8 mouse cellular contexts compared by ENCODE assay signal in the genomic region with DNA sequence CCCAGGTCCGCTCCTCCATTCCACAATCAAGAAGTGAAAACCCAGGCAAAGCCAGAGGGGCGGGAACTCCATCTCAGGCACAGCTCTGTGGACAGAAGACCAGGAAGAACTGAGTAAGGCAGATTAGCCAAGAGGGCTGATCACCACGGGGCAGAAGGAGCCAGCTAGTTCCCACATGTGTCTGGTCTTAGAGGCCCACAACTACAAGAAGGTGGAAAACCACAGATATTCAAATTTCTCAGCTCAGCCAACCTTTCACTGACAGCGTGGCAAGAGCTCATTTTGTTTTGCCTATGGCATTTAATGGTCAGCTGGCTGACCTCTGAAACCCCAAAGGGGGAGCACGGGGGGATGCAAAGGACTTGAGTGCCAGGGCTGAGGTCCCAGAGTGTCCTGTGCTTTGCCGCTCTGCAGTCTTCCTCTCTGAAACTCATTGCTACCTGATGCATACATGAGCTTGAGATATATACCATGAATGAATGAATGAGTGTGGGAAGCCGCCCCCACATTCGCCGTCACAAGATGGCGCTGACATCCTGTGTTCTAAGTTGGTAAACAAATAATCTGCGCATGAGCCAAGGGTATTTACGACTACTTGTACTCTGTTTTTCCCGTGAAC. TPM values are rescaled to one million over a fixed set of nuclear protein-coding genes. Genes with fewer than 3 reads are reported as not detected.
A peak's percentile ranks its signal among the peaks of the same experiment; 100 is the strongest.
DNase-seq lines count a peak whose midpoint lies in the region; ATAC-seq lines count a peak whose summit lies in the region.

No protein-coding gene starts in this region.

- H3K9ac ChIP-seq in heart, embryonic 14.5 days (ENCODE audit: low read length) = no peak overlapping the region
- no peak overlapping the region for H3K9ac ChIP-seq in hindbrain, embryonic 13.5 days

- H3K36me3 ChIP-seq in heart, embryonic 14.5 days (ENCODE audit: control insufficient read depth, insufficient read depth, low read length) = 0 out of 2 replicates have a peak, but pooled peaks cover 2% of the 10 kb centered on the region
- H3K36me3 ChIP-seq in hindbrain, embryonic 13.5 days = peaks cover 18% of the 10 kb centered on the region
- peaks cover 17% of the 10 kb centered on the region for H3K36me3 ChIP-seq in midbrain, embryonic 10.5 days

- intact Hi-C loops in heart, postnatal 14 days (cut with DNase I) = no loop called here
- intact Hi-C loops in left cerebral cortex, postnatal 14 days (cut with DNase I) = no loop called here

- no peaks in the 10 kb centered on the region for H3K4me1 ChIP-seq in heart, embryonic 14.5 days (ENCODE audit: control insufficient read depth in 2 of 2, insufficient read depth in 2 of 2, low read length in 2 of 2)
- H3K4me1 ChIP-seq in hindbrain, embryonic 13.5 days (replicated peaks) = no peaks in the 10 kb centered on the region; the same call in 1 of the 2 replicates
- no peaks in the 10 kb centered on the region for H3K4me1 ChIP-seq in midbrain, embryonic 10.5 days

- H3K4me2 ChIP-seq in heart, embryonic 14.5 days (ENCODE audit: low read length) = peak overlapping the region; percentile 33
- peak overlapping the region; percentile 34 for H3K4me2 ChIP-seq in hindbrain, embryonic 13.5 days

- 0 out of 2 replicates have a peak, but pooled peaks cover 3% of the 10 kb centered on the region for H3K9me3 ChIP-seq in heart, embryonic 14.5 days (ENCODE audit: control insufficient read depth, low read length)
- H3K9me3 ChIP-seq in hindbrain, embryonic 13.5 days = peaks cover 3% of the 10 kb centered on the region; the same call in 1 of the 2 replicates
- peaks cover 13% of the 10 kb centered on the region; the same call in 1 of the 2 replicates for H3K9me3 ChIP-seq in midbrain, embryonic 10.5 days (replicated peaks)

- ATAC-seq in heart, embryonic 14.5 days (ENCODE audit: insufficient number of reproducible peaks, insufficient read depth, low FRiP score, low read depth) = no peak
- ATAC-seq in hindbrain, embryonic 13.5 days (ENCODE audit: low FRiP score) = no peak

- 60% methylated on average over 10 of the region's 13 CpGs for WGBS in heart, embryonic 14.5 days
- whole genome bisulfite sequencing in hindbrain, embryonic 13.5 days = 66% methylated on average over 11 of the region's 13 CpGs
- 54% methylated on average over 12 of the region's 13 CpGs for WGBS in midbrain, embryonic 10.5 days

- H3K27ac ChIP-seq in heart, embryonic 14.5 days (replicated peaks in 1 of 2; ENCODE audit: control insufficient read depth in 1 of 2, insufficient read depth in 1 of 2, low read depth in 2 of 2, low read length in 2 of 2) = no peak overlapping the region
- no peak overlapping the region for H3K27ac ChIP-seq in hindbrain, embryonic 13.5 days
- no peak overlapping the region for H3K27ac ChIP-seq in midbrain, embryonic 10.5 days (replicated peaks)

- no peaks in the 10 kb centered on the region for H3K27me3 ChIP-seq in heart, embryonic 14.5 days (ENCODE audit: control insufficient read depth, insufficient read depth, low read length)
- no peaks in the 10 kb centered on the region for H3K27me3 ChIP-seq in hindbrain, embryonic 13.5 days
- H3K27me3 ChIP-seq in midbrain, embryonic 10.5 days (ENCODE audit: low read depth, poor library complexity, severe bottlenecking) = no peaks in the 10 kb centered on the region

- H3K4me3 ChIP-seq in heart, embryonic 14.5 days (ENCODE audit: control insufficient read depth in 1 of 2, insufficient read depth in 1 of 2, low read depth in 1 of 2, low read length in 2 of 2) = no peak overlapping the region; a peak in 2 of 4 replicates
- no peak overlapping the region for H3K4me3 ChIP-seq in hindbrain, embryonic 13.5 days
- peak overlapping the region; percentile 20 for H3K4me3 ChIP-seq in midbrain, embryonic 10.5 days

- DNase-seq in heart, postnatal 14 days = no peak
- DNase-seq in R1 (ENCODE audit: low read depth, low spot score) = peak; percentile 34
- peak; percentile 16 for DNase-seq in midbrain, embryonic 10.5 days (ENCODE audit: low spot score)
- no peak for DNase-seq in left cerebral cortex, postnatal 14 days (ENCODE audit: low spot score in 2 of 2)
- DNase-seq in spleen, postnatal 36 days (ENCODE audit: low spot score in 2 of 2) = no peak
- no peak for DNase-seq in gastrocnemius, postnatal 25 days

RNA-seq across cellular contexts. Expression of gene Nrros, which starts 17.7 kb away (rescaled TPM):
- polyA plus RNA-seq in heart, embryonic 14.5 days (2014; fragmentation: Nextera tagmentation; extraction: Ambion mirVana) = 7.4 and 8.7 TPM in 2 replicates
- total RNA-seq in heart, postnatal 14 days (2021) = 1 to 10 TPM; 5.8 to 7.3 TPM
- polyA plus RNA-seq in hindbrain, embryonic 13.5 days (2015; fragmentation: Nextera tagmentation; extraction: Ambion mirVana) = 7.3 and 8.8 TPM in 2 replicates
- polyA plus RNA-seq in midbrain, embryonic 10.5 days (2016; fragmentation: Nextera tagmentation; extraction: Ambion mirVana) = 8.9 and 9.1 TPM in 2 replicates
- 10 to 100 TPM in 1 of 2 experiments, 1 to 10 TPM in 1; 8.5 to 12.3 TPM for total RNA-seq in left cerebral cortex, postnatal 14 days (2021)
- 1 to 10 TPM; 1.9 to 2.5 TPM for total RNA-seq in gastrocnemius, postnatal 25 days (2021)

RNA-seq across cellular contexts. Expression of gene Bex6, which starts 31.9 kb away (rescaled TPM):
- polyA plus RNA-seq in heart, embryonic 14.5 days (2014; fragmentation: Nextera tagmentation; extraction: Ambion mirVana) = not detected in 2 replicates
- not detected for total RNA-seq in heart, postnatal 14 days (2021)
- not detected in 2 replicates for polyA plus RNA-seq in hindbrain, embryonic 13.5 days (2015; fragmentation: Nextera tagmentation; extraction: Ambion mirVana)
- 0.25 TPM in 1 of 2 replicates, not detected in the other for polyA plus RNA-seq in midbrain, embryonic 10.5 days (2016; fragmentation: Nextera tagmentation; extraction: Ambion mirVana)
- total RNA-seq in left cerebral cortex, postnatal 14 days (2021) = not detected
- total RNA-seq in gastrocnemius, postnatal 25 days (2021) = not detected

RNA-seq across cellular contexts. Expression of gene Cep19, which starts 48.1 kb away (rescaled TPM):
- 18.5 and 25.0 TPM in 2 replicates for polyA plus RNA-seq in heart, embryonic 14.5 days (2014; fragmentation: Nextera tagmentation; extraction: Ambion mirVana)
- 10 to 100 TPM in 1 of 2 experiments, 1 to 10 TPM in 1; 8.9 to 10.2 TPM for total RNA-seq in heart, postnatal 14 days (2021)
- 48.4 and 52.0 TPM in 2 replicates for polyA plus RNA-seq in hindbrain, embryonic 13.5 days (2015; fragmentation: Nextera tagmentation; extraction: Ambion mirVana)
- polyA plus RNA-seq in midbrain, embryonic 10.5 days (2016; fragmentation: Nextera tagmentation; extraction: Ambion mirVana) = 36.2 and 38.3 TPM in 2 replicates
- 10 to 100 TPM; 68.6 to 71.2 TPM for total RNA-seq in left cerebral cortex, postnatal 14 days (2021)
- 1 to 10 TPM; 7.7 to 7.9 TPM for total RNA-seq in gastrocnemius, postnatal 25 days (2021)

RNA-seq across cellular contexts. Expression of gene Pigx, which starts 48.2 kb away (rescaled TPM):
- polyA plus RNA-seq in heart, embryonic 14.5 days (2014; fragmentation: Nextera tagmentation; extraction: Ambion mirVana) = 74.4 and 91.6 TPM in 2 replicates
- 10 to 100 TPM; 18.8 to 24.5 TPM for total RNA-seq in heart, postnatal 14 days (2021)
- polyA plus RNA-seq in hindbrain, embryonic 13.5 days (2015; fragmentation: Nextera tagmentation; extraction: Ambion mirVana) = 131 and 132 TPM in 2 replicates
- polyA plus RNA-seq in midbrain, embryonic 10.5 days (2016; fragmentation: Nextera tagmentation; extraction: Ambion mirVana) = 148 and 153 TPM in 2 replicates
- 10 to 100 TPM; 26.4 TPM for total RNA-seq in left cerebral cortex, postnatal 14 days (2021)
- total RNA-seq in gastrocnemius, postnatal 25 days (2021) = 10 to 100 TPM; 12.6 to 14.0 TPM

Comparison
In these comparisons a context has a peak if more than half of its experiments do, and no peak if none do; other contexts are left out.
1. DNase-seq: peak in R1 (single experiment) and midbrain, embryonic 10.5 days (single experiment); none in heart, postnatal 14 days (0 of 2), left cerebral cortex, postnatal 14 days (0 of 2), spleen, postnatal 36 days (0 of 2) and gastrocnemius, postnatal 25 days (single experiment).
2. RNA of gene Cep19, which starts 48.1 kb away (total RNA-seq): 68.6 to 71.2 TPM in left cerebral cortex, postnatal 14 days; 8.9 to 10.2 TPM in heart, postnatal 14 days and 7.7 to 7.9 TPM in gastrocnemius, postnatal 25 days; every median in the first group is over 4 times any median in the second.